Mouse (Mus musculus) stomach, embryonic 14.5 days (tissue): Measurements from ENCODE around the gene Aim2. TPM values are rescaled to one million over a fixed set of nuclear protein-coding genes. Genes with fewer than 3 reads are reported as not detected.
A peak's percentile ranks its signal among the peaks of the same experiment; 100 is the strongest.

Source experiments
- ATAC-seq: fragments of 200-750 bp; cut with Nextera tagmentation; 2 replicates; pipeline ENCODE4 v1.8.0; 2017; ENCODE audit warnings: low read depth, moderate TSS enrichment; ENCODE audit not compliant: insufficient number of reproducible peaks, insufficient read depth, low FRiP score
- H3K27ac ChIP-seq: fragments of 300-500 bp; sonication (generic); 2 replicates; pipeline ENCODE4 v1.5.1; 2014; ENCODE audit warnings: mild to moderate bottlenecking, low read length, moderate library complexity, mixed read lengths
- H3K27me3 ChIP-seq: fragments of 300-500 bp; sonication (generic); 2 replicates; pipeline ENCODE4 v1.6.1; 2014; ENCODE audit warnings: low read length, control low read depth, mixed read lengths; ENCODE audit not compliant: control insufficient read depth, insufficient read depth
- H3K36me3 ChIP-seq: fragments of 300-500 bp; sonication (generic); 2 replicates; pipeline ENCODE4 v1.6.1; 2014; ENCODE audit warnings: mild to moderate bottlenecking, control low read depth, low read length, moderate library complexity, mixed read lengths; ENCODE audit not compliant: control insufficient read depth, insufficient read depth
- H3K4me1 ChIP-seq: fragments of 300-500 bp; sonication (generic); 2 replicates; pipeline ENCODE4 v1.6.1; 2014; ENCODE audit warnings: low read length, control low read depth, mixed read lengths; ENCODE audit not compliant: control insufficient read depth, insufficient read depth
- H3K4me2 ChIP-seq: fragments of 300-500 bp; sonication (generic); replicated peaks from 2 replicates; pipeline ENCODE4 v1.6.1; 2014; ENCODE audit warnings: low read depth, low read length, control low read depth
- H3K4me3 ChIP-seq: fragments of 300-500 bp; sonication (generic); 2 replicates; pipeline ENCODE4 v1.5.1; 2014; ENCODE audit warnings: low read depth, low read length, control low read depth
- H3K9ac ChIP-seq: fragments of 300-500 bp; sonication (generic); replicated peaks from 2 replicates; pipeline ENCODE4 v1.6.1; 2014; ENCODE audit warnings: low read depth, mild to moderate bottlenecking, control low read depth, low read length, moderate library complexity, mixed read lengths
- H3K9me3 ChIP-seq: fragments of 300-500 bp; sonication (generic); 2 replicates; pipeline ENCODE4 v1.6.1; 2016; ENCODE audit warnings: low read depth, low read length, control low read depth; ENCODE audit not compliant: control insufficient read depth
- WGBS: fragments of 180-500 bp; shearing (Covaris S2); extraction: QIAGEN DNeasy Blood & Tissue Kit; methylation state at CpG from one replicate; pipeline ENCODE4 v1.1.7; 2014; 5-methylcytosine and 5-hydroxymethylcytosine counted together
- polyA plus RNA-seq: library from polyadenylated mRNA; unstranded; fragments of >200 nt; fragmentation: Nextera tagmentation; extraction: Ambion mirVana; gene quantifications from 2 replicates; pipeline ENCODE4 v1.2.1, GENCODE M21; 2014

Aim2 gene
- polyA plus RNA-seq, 1 experiment from 2014 or later, result 2.2 TPM

- WGBS, result 81% methylated on average over 3 of the region's 3 CpGs
- no peak for ATAC-seq
- H3K27ac ChIP-seq, result no peak overlapping the region
- H3K4me2 ChIP-seq, result no peak overlapping the region
- no peak overlapping the region for H3K4me3 ChIP-seq
- no peaks in the 10 kb centered on the region for H3K9me3 ChIP-seq
- no peaks in the 10 kb centered on the region for H3K27me3 ChIP-seq
- no peaks in the 10 kb centered on the region for H3K4me1 ChIP-seq
- no peaks in the 10 kb centered on the region for H3K36me3 ChIP-seq
- H3K9ac ChIP-seq, result no peak overlapping the region
These were observed 67.8 kb downstream of the Aim2 start for GRCm38 (mm10) chr1:173418516-173418915.

- H3K27ac ChIP-seq, result no peak overlapping the region
- H3K9me3 ChIP-seq, result no peaks in the 10 kb centered on the region
- H3K4me1 ChIP-seq, result no peaks in the 10 kb centered on the region
- no peak overlapping the region for H3K4me3 ChIP-seq
- H3K4me2 ChIP-seq, result no peak overlapping the region
- no peak overlapping the region for H3K9ac ChIP-seq
- peak; percentile 46; the same call in 1 of the 2 replicates for ATAC-seq
- WGBS, result 85% methylated on average over 1 of the region's 1 CpGs
- no peaks in the 10 kb centered on the region for H3K36me3 ChIP-seq
- no peaks in the 10 kb centered on the region for H3K27me3 ChIP-seq
These were observed 68.4 kb downstream of the Aim2 start for GRCm38 (mm10) chr1:173418936-173419621.

- no peak for ATAC-seq
- Histone ChIP-seq H3K4me2 (no peak overlapping the region), H3K4me1 (no peaks in the 10 kb centered on the region), H3K9me3 (no peaks in the 10 kb centered on the region), H3K36me3 (no peaks in the 10 kb centered on the region), H3K27me3 (no peaks in the 10 kb centered on the region), H3K9ac (no peak overlapping the region), H3K27ac (no peak overlapping the region), H3K4me3 (no peak overlapping the region)
- WGBS, result 76% methylated on average over 6 of the region's 6 CpGs
These were observed 69.7 kb downstream of the Aim2 start for GRCm38 (mm10) chr1:173420374-173420773.

- H3K9me3 ChIP-seq, result no peaks in the 10 kb centered on the region
- no peak overlapping the region for H3K4me3 ChIP-seq
- H3K9ac ChIP-seq, result no peak overlapping the region
- H3K4me1 ChIP-seq, result no peaks in the 10 kb centered on the region
- ATAC-seq, result peak; percentile 14; the same call in 1 of the 2 replicates
- no peak overlapping the region for H3K4me2 ChIP-seq
- 58% methylated on average over 2 of the region's 2 CpGs for WGBS
- H3K27me3 ChIP-seq, result no peaks in the 10 kb centered on the region
- H3K27ac ChIP-seq, result no peak overlapping the region
- no peaks in the 10 kb centered on the region for H3K36me3 ChIP-seq
These were observed 75.7 kb downstream of the Aim2 start for GRCm38 (mm10) chr1:173426345-173426744.

- no peak overlapping the region for H3K27ac ChIP-seq
- no peaks in the 10 kb centered on the region for H3K4me1 ChIP-seq
- H3K27me3 ChIP-seq, result no peaks in the 10 kb centered on the region
- ATAC-seq, result no peak
- no peaks in the 10 kb centered on the region for H3K9me3 ChIP-seq
- WGBS, result 89% methylated on average over 8 of the region's 8 CpGs
- no peak overlapping the region for H3K4me3 ChIP-seq
- no peak overlapping the region for H3K9ac ChIP-seq
- H3K4me2 ChIP-seq, result no peak overlapping the region
- H3K36me3 ChIP-seq, result no peaks in the 10 kb centered on the region
These were observed 76.7 kb downstream of the Aim2 start for GRCm38 (mm10) chr1:173427385-173427784.

GRCm38 (mm10) chr1:173429995-173430699 is 79.5 kb downstream of the Aim2 start:
- H3K9ac ChIP-seq, result no peak overlapping the region
- WGBS, result 82% methylated on average over 5 of the region's 5 CpGs

GRCm38 (mm10) chr1:173432411-173432810 is 81.7 kb downstream of the Aim2 start:
- H3K27ac ChIP-seq, result no peak overlapping the region
- no peaks in the 10 kb centered on the region for H3K27me3 ChIP-seq
- no peak overlapping the region for H3K4me3 ChIP-seq
- H3K36me3 ChIP-seq, result no peaks in the 10 kb centered on the region
- no peak overlapping the region for H3K9ac ChIP-seq
- no peak for ATAC-seq
- no peaks in the 10 kb centered on the region for H3K9me3 ChIP-seq
- H3K4me2 ChIP-seq, result no peak overlapping the region
- H3K4me1 ChIP-seq, result no peaks in the 10 kb centered on the region
- 80% methylated on average over 2 of the region's 2 CpGs for whole genome bisulfite sequencing

More at GRCm38 (mm10) chr1:173429995-173430699, 79.5 kb downstream of the Aim2 start:
- Histone ChIP-seq H3K4me2 (no peak overlapping the region), H3K4me1 (no peaks in the 10 kb centered on the region), H3K36me3 (no peaks in the 10 kb centered on the region), H3K4me3 (no peak overlapping the region), H3K9me3 (no peaks in the 10 kb centered on the region), H3K27ac (no peak overlapping the region), H3K27me3 (no peaks in the 10 kb centered on the region)
- ATAC-seq, result no peak

- Histone ChIP-seq H3K9me3 (no peaks in the 10 kb centered on the region), H3K27ac (no peak overlapping the region), H3K36me3 (no peaks in the 10 kb centered on the region), H3K4me2 (no peak overlapping the region), H3K27me3 (no peaks in the 10 kb centered on the region), H3K4me1 (no peaks in the 10 kb centered on the region), H3K4me3 (no peak overlapping the region), H3K9ac (no peak overlapping the region)
- ATAC-seq, result no peak
- 69% methylated on average over 6 of the region's 6 CpGs for WGBS
These were observed 86.7 kb downstream of the Aim2 start for GRCm38 (mm10) chr1:173437161-173437953.
